Mouse (Mus musculus) layer of hippocampus, postnatal 14 days (tissue): ENCODE results near the gene Cox4i2. TPM values are rescaled to one million over a fixed set of nuclear protein-coding genes. Genes with fewer than 3 reads are reported as not detected.

Experiments used
- DNase-seq, 2 experiments: peaks; one replicate each; pipeline ENCODE4 v3.0.0; 2021 to 2022; ENCODE audit warnings: low spot score in 2 of 2, mixed read lengths in 1 of 2
- total RNA-seq, 2 experiments: library from RNA; stranded (reverse); gene quantifications; 2 replicates each; pipeline ENCODE4 v1.2.3; 2021

Gene Cox4i2
- total RNA-seq, 2 experiments from 2014 or later = 2.9 to 3.6 TPM

DNA sequence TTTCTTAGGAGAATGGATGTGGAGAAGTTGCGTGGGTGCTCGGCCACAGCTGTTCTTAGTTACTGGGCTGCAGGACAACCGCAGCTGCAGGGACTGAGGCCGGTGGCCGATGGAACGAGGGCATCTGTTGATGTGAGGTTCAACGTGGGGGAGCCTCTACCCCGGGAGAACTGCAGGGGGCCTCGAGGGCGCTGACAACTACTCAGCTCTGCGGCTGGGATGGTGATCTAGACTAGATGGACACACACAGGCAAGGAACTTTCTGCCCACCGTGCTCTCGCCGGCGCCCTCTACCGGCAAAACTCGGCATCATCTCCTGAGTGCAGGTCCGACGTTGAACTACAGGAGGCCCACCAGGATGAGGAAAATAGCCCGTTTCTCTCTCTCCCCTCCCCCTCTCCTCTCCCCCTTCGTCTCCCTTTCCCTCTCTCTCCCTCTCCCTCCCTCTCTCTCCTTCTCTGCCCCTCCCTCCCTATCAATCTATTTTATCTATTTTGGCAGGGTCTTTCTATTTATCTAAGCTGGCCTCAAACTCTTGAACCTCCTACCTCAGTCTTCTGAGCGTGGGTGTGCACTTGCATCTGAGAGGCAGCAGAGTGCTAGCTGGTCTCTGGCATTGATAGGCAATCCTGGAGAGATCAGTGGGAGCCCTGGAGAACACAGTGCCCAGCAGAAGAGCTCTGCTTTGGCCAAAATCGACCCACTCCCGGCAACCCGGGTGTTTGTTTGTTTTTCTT is 12.6 kb downstream of the Cox4i2 start:
- peak; percentile 81 to 89 for DNase-seq

DNA sequence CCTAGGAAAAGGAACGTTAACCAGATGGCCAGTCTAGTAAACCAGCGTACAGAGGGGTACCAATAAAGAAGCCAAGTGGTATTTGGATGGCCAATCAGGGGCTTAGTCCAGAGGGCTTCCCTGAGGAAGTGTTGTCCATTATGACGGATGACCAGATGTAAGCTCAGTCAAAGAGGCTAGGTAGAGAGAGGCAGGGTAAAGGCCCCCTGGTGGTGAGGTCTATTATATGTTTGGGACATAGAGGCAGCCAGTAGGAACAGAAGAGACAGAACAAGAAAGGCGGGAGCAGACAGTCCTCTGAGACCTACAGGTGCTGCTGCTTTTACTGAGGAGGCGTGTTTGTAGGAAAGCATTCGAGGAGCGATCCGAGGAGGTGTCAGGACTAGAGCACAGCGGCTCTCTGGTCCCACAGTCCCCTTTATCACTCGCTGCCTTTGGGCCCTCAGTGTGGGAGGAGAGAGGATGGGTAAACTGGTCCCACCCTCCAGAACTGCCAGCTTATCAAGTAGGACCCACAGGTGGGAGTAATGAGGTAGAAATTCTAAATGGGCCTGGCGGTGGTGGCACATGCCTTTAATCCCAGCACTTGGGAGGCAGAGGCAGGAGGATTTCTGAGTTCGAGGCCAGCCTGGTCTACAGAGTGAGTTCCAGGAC is 13.8 kb downstream of the Cox4i2 start:
- no peak for DNase-seq

DNA sequence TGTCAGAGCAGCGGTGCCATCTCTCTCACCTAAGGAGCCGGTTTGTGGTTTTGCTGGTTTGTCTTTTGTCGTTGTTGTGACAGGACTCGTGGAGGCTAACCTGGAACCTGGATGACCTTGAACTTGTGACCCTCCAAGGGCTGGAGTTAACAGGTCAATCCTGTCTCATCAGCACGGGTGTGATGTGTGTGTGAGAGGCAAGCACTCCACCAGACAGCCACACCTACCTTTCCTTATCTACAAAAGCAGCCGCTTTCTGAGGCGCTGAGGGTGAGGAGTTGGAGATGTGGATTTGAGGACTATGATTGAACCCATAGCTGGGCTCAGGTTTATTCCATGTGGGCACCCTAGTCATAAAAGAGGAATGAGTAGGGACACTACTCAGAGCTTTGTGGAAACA is 15.7 kb downstream of the Cox4i2 start:
- DNase-seq = no peak

DNA sequence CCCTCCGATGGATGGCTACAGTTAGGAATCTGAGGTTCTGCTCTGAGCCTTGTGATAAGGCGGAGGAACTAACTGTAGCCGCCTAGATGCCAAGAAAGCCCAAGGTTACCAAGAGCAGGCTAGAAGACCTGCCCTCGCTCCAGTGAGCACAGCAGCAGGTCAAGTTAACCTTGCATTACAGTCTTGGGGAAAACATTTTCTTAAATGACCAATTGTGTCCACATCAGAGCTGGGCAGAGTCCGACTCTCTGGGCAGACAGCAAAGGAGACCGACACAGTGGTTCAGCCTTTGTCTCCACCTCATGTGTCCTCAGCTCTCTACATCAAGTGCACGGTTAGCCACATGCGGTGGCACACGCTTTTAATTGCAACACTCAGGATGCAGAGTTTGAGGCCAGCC is 17.6 kb downstream of the Cox4i2 start:
- no peak for DNase-seq

DNA sequence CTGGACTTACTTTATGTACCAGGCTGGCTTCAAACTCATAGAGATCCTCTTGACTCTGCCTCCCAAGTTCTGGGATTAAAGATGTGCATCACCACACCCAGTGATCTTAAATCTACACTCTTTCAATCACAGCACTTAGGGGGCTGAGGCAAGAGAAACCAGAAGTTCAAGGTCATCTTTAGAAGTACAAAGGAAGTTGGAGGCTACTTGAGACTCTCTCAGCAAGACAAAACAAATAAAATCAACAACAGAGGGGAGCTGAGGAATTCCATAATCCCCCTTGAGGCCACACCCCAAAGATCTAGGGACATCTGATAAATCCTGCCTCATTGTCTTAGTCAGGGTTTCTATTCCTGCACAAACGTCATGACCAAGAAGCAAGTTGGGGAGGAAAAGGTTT is 18.3 kb downstream of the Cox4i2 start:
- DNase-seq = no peak

DNA sequence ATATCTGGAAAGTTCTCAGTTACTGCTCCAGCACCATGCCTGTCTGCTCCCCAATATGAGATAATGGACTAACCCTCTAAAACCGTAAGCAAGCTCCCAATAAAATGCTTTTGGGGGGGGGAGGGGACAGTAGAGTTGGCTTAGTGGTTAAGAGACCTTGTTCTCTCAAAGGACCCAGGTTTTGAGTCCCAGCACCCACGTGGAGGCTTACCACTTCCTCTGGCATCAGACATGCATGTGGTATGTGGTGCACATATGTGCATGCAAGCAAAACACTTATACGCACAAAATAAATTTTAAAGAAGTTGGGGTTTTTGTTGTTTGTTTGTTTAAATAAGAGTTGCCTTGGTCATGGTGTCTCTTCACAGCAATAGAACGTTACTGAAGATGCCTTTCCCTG is 21.4 kb downstream of the Cox4i2 start:
- DNase-seq = no peak

DNA sequence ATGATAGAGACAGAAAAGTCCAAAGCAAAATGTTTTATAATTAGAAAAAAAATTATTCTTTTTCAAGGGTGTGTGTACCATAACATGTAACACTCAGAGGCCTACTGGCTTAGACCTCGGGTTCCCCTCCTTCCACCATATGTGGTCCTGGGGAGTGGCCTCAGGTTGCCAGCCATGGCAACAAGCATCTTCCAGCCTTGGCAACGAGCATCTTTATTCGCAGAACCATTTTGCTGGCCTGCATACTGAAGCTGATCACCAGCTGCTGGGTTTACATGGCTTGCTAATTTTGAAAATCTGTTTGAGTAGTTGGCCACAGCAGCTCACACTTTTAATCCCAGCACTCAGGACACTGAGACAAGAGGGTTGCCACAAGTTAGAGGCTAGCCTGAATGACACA is 22.0 kb downstream of the Cox4i2 start:
- no peak for DNase-seq

DNA sequence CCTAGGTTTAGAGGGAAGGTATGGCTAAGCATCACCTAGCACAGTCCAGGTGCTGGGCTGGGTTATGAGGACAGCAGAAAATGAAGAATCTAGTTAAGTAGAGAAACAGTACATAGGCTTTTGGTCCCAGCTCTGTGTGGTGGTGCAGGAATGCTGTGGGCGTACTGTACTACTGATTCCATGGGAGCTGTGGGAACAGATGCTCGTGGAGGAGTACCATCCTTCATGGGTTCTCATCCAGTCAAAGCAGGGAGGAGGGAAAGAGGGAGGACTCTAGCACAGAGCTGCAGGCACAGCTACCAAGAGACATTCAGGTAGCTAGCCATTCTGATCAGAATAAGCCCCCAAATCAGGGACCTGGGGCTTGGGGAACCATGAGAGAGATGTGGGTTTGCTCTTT is 22.5 kb downstream of the Cox4i2 start:
- peak; percentile 57 to 88 for DNase-seq

DNA sequence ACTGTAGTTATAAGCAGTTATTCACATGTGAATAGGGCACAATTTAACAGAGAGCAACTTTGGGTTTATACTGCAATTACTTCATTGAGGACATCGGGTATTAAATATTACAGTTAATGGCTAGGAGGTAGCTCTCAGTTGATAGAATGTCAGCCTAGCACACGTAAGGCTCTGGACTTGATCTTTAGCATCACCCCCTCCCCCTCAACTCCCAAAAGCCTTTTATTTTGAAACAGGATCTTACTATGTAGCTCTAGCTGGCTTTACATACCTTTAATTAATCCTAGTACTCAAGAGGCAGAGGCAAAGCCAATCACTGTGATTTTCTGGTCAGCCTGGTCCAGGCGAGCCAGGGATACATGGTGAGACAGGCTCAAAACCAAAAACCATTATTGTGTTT is 23.1 kb downstream of the Cox4i2 start:
- DNase-seq = no peak

DNA sequence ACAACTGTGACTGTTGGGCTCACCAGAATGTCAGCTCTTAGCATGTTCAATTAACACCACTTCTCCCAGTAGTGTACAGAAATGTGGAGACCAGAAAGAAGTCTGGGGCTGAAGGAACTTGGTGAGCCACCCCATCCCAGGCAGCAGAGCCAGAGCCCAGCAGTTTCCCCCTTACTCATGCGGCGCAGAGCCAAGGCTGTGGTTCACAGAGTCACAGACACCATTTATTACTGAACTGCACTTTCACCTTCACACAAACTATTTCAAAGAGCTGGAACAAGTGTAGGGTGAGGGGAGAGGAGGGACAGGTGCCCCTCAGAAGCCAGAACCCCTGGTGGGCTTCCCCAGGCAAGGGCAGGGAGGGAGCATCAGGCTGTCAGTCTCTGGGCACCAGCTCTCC is 26.5 kb downstream of the Cox4i2 start:
- no peak for DNase-seq

DNA sequence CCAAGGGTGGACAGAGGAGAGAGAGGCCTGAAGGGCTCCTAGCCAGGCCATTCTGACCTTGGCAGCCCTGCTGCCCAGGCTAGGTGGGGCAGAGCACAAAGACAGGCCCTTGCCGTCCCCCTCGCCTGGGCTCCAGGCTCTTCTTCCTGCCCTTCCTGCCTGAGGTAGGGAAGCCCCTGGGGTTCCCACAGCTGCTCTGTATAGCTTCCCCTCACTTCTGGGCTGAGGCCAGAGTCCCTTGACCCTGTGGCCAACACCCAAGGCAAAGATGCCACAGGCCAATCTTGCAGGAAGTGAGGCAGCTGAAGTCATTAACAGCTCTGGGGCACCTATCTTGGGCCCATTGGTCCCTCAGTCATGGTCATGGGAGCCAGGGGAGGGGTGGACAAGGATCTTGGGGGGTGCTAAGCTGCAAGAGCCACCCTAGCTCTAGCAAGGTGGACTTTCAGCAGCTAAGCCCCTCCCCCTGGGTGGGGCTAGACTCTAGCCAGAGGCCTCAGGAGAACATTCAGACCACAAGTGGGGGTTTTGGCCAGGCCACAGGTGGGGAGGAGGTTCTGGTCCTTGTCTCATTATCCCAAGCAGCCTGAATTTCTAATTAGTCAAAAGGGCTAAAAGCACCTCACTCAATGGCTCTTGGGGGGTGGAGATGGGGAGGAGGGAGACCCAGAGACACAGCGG is 27.2 kb downstream of the Cox4i2 start:
- DNase-seq = no peak

DNA sequence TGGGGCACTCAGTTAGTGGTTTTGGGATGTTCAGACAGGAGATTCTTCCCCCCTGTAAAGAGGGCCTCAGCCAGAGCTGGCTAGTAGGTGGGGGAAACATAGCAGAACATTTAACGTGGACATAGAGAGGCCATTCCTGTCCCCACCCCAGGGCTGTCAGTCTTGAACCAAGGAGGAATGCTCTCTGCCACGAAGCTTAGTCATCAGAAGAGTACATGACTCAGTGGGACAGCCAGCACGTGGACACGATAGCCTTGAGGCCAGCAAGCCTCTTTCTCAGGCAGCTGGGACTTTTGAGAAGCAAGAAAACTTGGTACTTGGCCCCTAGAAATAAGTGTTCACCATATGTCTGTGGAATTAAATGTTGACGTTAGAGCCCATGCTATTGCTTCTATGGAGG is 28.7 kb downstream of the Cox4i2 start:
- DNase-seq = no peak

DNA sequence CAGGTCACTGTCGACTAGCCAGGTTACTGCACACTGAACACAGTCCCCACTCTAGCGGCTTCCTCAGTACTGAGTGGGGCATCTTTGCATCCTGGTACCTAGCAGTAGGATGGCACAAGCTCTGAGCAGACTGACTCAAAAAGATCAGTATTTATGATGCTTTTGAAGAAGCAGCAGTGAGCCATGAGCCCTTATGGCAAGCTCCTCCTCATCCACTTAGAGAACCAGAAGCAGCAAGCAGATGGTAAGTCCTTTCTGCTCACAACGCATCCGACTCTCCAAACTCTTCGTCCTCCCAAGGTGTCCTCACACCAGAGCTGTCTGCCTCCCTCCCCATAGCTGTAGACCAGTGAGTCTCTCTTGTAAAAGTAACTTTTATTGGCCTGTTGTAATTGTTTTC is 29.3 kb downstream of the Cox4i2 start:
- DNase-seq = no peak

DNA sequence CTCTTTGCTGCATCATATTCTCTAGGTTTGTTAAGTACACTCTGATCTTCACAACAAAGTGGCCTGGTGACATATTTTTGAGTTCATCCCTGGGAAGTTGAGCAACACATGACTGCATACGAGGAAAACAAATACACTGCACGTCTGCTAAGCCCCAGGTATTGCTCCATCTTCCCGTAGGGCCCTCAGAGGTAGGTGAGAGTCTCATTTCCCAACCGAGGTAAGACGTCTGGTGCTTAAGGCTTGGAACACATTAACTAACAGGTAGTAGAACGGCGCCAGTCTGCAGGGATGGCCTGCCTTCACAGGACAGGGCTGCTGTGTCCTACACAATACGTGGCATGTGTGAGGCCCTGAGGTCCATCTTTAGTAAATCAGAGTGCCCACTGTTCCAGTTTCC is 30.7 kb downstream of the Cox4i2 start:
- DNase-seq = no peak

DNA sequence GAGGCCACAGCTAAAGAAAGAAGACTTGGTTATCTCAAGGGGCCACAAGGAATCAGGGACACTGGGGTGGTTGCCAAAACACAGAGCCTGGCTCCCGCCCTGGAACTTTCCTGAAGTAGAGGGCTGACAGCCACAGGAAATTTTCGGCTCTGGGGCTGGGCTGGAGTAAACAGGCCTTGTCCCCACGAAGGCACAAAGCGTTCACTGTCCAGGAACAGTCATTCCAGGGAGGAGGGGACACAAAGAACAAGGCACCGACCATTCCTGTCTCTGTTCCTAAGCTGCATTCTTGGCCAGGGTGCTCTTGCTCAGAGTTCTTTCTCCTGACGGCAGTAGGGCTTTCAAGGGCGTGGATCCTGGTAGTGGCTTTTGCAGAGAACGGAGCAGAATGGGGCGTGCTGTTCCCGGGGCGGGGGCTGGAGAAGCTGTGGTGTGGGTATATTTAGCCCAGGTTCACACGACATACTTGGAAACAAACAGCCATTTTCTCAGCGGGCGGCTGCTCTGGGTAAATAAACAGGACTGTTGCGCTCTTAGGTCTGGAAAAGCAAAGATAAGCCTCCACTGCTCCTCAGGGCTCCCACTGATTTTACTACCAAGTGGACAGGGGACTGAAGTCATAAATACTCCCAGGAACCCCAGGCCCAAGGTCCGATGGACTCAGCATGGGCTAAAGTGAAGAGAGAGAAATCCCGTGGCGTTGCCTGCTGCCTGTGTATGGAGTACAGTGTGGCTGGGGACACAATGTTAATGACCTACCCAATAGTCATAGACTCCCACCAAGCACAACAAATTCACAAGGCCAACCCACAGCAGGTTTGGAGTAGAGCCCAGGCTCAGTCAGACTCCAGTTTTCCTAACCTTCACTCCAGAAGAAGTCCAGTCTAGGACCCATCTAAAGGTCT is 31.7 kb downstream of the Cox4i2 start:
- DNase-seq = peak; percentile 63 to 89

DNA sequence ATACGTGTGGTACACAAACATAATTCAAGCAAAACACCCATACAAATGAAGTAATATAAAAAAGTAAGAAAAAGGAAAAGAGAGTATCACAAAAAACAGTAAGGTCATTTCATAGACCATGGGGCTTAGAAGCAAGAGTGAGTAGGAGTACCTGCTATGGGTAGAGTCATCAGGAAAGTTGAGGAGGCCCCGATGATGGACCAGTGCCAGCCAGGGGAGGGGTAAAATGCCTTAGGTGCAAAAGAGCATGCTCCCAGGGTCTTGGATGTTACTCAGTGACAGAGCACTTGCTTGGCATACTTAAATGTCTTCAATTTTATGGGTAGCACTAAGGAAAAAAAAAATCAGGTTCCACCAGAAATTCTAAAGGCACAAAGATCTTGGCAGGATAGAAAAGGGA is 33.2 kb downstream of the Cox4i2 start:
- no peak for DNase-seq

DNA sequence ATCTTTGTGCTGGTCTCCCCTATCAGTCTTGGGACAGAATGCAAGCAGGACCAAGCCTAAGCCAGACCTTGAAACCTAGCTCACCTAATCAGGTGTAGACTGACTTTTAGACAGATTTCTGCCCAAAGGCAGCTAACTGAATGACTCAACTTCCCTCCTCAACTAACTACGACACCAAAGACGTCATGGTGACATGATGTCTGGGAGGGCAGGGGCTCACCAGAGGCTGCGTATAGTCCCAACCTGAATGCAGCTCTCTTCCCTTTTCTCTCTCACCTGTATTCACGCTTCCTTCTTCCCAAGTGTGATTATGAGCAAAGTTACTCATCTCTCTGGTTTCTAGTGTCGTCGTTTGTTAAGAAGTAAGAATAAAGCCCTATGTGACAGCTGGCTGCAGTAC is 33.6 kb downstream of the Cox4i2 start:
- DNase-seq = no peak

DNA sequence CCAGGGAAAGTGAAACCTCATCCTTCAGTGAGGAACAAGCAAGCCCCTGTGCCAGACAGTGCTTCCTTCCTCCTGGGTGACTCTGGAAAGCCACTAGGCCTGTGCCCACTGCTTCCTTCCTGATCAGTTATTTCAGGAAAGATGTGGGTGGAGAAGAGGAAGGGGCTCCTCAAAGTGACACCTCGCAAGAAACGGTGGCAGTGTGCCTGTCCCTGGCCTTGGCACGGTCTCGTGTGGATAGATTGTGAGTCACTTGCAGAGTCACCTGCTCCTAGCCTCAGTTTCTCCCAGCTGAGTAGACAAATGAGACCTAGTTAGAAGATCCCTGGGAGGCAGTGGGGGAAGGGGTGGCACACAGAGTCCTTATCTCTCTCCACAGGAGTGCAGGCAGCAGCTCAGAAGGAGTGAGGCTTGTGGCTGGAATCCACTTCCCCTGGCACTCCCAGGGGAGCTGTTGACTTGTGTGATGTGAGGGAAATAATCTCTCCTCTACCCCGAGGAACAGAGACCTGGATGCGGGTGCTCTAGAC is 35.0 kb downstream of the Cox4i2 start:
- DNase-seq = no peak

DNA sequence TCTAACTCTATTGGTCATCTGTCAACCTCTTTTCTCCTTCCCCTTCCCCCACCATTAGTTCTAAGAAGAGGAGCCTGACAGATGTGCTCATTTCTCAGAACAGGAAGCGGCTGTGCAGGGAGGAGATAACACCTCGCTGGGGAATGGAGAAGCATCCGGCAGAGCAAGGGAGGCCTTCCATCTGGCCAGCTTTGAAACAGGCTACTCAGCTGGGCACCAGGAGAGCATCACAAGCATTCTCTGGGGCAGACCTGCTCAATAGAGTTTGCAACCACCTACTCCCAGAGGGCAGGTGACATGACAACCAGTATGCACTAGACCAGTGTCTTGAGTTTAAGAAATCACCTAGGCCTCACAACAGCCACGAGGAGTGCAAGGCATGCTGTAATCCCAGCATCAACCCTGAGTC is 35.6 kb downstream of the Cox4i2 start:
- DNase-seq = no peak

DNA sequence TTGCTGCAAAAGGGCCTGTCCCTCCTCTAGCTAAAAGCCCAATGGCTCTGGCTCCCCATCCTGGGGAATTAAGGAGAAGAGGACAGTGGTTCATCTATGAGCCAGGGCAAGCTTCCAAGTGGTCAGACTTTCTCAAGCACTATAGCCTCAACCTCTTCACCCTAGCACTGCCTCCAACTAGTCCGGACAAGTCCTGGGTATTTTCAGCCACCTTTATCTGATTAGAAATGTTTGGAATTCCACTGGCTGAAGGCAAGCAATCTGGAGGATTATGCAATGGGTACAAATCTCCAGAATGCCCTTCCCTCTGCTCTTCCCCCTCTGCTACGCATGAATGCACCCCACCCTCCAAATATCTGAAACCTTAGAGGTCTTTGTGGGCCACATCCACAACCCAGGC is 38.5 kb downstream of the Cox4i2 start:
- no peak for DNase-seq

DNA sequence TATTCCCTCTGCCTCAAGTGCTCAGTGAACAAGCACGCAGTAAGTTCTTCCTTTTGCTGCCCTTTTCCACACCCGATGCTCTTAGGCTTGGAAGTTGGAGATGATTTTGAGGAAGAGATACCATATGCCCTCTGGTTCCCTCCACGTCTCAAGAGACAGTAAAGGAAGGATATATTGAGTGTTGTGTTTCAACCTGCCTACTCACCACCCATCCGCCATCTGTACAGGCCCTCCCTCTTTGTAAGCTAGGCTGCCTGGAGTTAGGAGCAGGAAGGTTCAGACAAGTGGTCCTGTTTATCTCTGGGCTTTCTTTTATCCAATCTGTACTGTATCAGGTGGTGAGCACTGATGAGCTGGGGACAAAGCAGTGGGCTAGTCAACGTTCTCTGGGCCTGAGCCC is 39.4 kb downstream of the Cox4i2 start:
- no peak for DNase-seq
